Comparison of ENCODE assay signal across 1 mouse cellular context in genomic region chr11:97021121-97021765, GRCm38 (mm10).
A peak's percentile ranks its signal among the peaks of the same experiment; 100 is the strongest.
TF ChIP-seq lines count a peak whose summit lies in the region.

No protein-coding gene starts in this region.

TF ChIP-seq in CH12.LX, 34 proteins besides CTCF, POLR2A, EP300 and RAD21 (continued from another document):
- TF ChIP-seq UBTF (IDR thresholded peaks at IDR 0.05; ENCODE audit: low read depth, low read length), result peak; percentile 32
- TF ChIP-seq BHLHE40 (IDR thresholded peaks at IDR 0.05; ENCODE audit: low read depth, low read length), result peak; percentile 55
